Mouse (Mus musculus): ENCODE measurements around the gene Fbxo39. TPM values are rescaled to one million over a fixed set of nuclear protein-coding genes. Genes with fewer than 3 reads are reported as not detected.
"Not testable (repeated sequence)": the region's sequence is repeated elsewhere in the genome, so short reads cannot be mapped to it uniquely, and the experiment has no call there.

The Fbxo39 gene
- polyA plus RNA-seq, 1 experiment from 2014 or later: not detected

DNA sequence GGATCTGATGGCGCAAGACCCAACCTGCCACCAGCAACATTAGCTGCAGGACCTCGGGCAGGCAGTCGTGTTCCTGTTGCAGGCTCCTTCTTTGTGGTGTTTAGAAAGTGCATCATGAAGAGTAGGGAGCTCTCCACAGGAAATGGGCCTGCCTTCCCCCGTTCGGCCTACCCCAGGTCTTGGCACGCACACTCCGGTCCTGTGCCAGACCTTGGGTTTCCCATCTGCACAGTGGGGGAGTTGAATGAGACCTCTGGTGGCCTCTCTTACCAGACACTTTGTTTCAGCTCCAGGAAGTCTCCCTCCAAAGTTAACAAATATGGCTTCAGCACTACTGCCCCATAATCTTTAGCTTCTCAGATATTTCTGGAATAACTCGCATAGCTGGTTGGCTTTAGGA is 22.5 kb downstream of the Fbxo39 start:
- 78% methylated on average over 8 of the region's 8 CpGs for whole genome bisulfite sequencing
- no peak overlapping the region for H3K4me3 ChIP-seq (ENCODE audit: low read length)

DNA sequence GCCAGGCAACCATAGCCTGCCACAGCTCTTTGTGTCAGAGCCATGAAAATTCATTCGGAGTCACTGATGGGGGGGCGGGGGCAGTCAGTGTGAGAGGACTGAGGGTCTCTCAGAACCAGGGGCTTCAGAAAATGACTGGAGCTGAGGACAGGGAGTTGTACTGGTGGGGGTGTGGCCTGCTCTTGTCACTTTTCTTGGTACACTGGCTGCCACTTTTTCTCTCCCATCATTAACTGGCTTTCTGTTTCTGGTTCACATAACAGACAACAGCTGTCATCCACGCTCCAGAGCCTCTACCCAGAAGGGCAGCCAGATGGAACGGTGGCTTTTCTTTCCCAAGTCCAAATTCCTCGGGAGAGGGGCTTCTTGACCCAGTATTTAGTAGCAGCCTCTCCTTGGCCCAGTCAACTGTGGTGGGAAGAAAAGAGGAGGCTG is 24.2 kb downstream of the Fbxo39 start:
- peak; percentile 53; the same call in 1 of the 2 replicates for ATAC-seq
- WGBS: 15% methylated on average over 5 of the region's 5 CpGs

More for the DNA sequence above, 22.5 kb downstream of the Fbxo39 start:
- Histone ChIP-seq H3K9me3 (ENCODE audit: control insufficient read depth, low read length) (no peaks in the 10 kb centered on the region), H3K27ac (ENCODE audit: low read depth, low read length) (no peak overlapping the region), H3K27me3 (replicated peaks; ENCODE audit: control insufficient read depth, insufficient read depth, low read length) (no peaks in the 10 kb centered on the region), H3K36me3 (ENCODE audit: control insufficient read depth, insufficient read depth, low read length) (no peaks in the 10 kb centered on the region), H3K4me1 (ENCODE audit: control insufficient read depth, insufficient read depth, low read depth, low read length) (peaks cover 8% of the 10 kb centered on the region), H3K9ac (ENCODE audit: low read depth, low read length) (no peak overlapping the region), H3K4me2 (ENCODE audit: low read length) (no peak overlapping the region)
- ATAC-seq: no peak

DNA sequence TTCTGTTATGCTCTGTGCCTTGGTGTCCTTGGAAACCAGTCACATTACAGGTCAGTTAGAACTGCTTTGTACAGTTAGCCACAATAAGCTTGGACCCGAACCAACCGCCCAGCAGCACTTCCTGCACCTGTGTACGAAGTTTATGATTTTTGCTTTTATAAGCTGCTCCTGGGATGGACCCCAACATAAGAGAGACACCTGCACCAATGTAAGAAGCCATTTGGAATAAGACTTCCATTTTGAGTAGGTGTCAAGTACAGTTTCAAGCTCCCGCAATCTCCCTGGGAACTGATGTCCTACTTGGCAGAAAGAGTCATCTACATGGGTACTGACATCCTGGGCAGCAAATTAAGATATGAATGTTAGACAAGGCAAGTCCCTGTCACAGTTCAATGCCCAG is 25.5 kb downstream of the Fbxo39 start:
- H3K9ac ChIP-seq (ENCODE audit: low read depth, low read length): no peak overlapping the region
- H3K4me2 ChIP-seq (ENCODE audit: low read length): no peak overlapping the region
- H3K27me3 ChIP-seq (replicated peaks; ENCODE audit: control insufficient read depth, insufficient read depth, low read length): no peaks in the 10 kb centered on the region
- no peak overlapping the region for H3K27ac ChIP-seq (ENCODE audit: low read depth, low read length)
- no peak for ATAC-seq
- peaks cover 8% of the 10 kb centered on the region for H3K4me1 ChIP-seq (ENCODE audit: control insufficient read depth, insufficient read depth, low read depth, low read length)
- H3K36me3 ChIP-seq (ENCODE audit: control insufficient read depth, insufficient read depth, low read length): no peaks in the 10 kb centered on the region
- no peak overlapping the region for H3K4me3 ChIP-seq (ENCODE audit: low read length)
- WGBS: 73% methylated on average over 4 of the region's 4 CpGs
- H3K9me3 ChIP-seq (ENCODE audit: control insufficient read depth, low read length): no peaks in the 10 kb centered on the region

More for the DNA sequence above, 24.2 kb downstream of the Fbxo39 start:
- no peaks in the 10 kb centered on the region for H3K36me3 ChIP-seq (ENCODE audit: control insufficient read depth, insufficient read depth, low read length)
- no peak overlapping the region for H3K4me3 ChIP-seq (ENCODE audit: low read length)
- H3K9me3 ChIP-seq (ENCODE audit: control insufficient read depth, low read length): no peaks in the 10 kb centered on the region
- no peaks in the 10 kb centered on the region for H3K27me3 ChIP-seq (replicated peaks; ENCODE audit: control insufficient read depth, insufficient read depth, low read length)
- H3K27ac ChIP-seq (ENCODE audit: low read depth, low read length): no peak overlapping the region
- peaks cover 8% of the 10 kb centered on the region for H3K4me1 ChIP-seq (ENCODE audit: control insufficient read depth, insufficient read depth, low read depth, low read length)
- no peak overlapping the region for H3K4me2 ChIP-seq (ENCODE audit: low read length)
- H3K9ac ChIP-seq (ENCODE audit: low read depth, low read length): no peak overlapping the region

DNA sequence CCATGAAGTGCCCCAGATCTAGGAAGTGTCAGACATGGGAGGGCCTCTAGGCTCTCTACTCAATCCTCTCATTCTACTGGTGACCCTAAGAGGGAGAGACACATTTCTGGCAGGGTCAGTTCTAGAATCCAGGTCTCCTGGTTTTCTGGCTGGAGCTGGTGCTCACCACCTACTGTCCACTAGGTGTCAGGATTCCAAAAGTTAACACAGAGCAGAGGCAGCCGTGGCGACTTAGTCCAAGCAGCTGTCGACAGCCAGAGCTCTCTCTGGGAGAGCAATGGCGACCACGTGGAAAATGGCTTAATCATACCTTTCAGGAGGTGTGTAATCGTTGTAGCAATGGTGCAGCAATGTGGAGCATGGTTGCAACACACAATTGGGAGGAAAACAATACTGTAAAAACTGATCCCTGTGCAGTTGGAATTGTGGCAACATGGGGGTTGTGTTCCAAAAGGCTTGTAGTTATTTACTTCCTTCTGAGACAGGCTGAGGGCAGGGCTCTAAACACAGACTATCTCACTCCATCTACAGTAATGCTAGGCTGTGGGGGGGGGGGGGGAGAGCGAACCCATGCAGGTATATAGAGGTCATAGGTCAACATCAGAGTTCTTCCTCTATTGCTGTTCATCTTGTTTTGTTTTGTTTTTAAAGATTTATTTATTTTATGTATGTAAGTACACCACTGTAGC is 28.4 kb downstream of the Fbxo39 start:
- WGBS: 13% methylated on average over 7 of the region's 7 CpGs
- ATAC-seq: peak; percentile 78
- peak overlapping the region; percentile 43 for H3K4me2 ChIP-seq (ENCODE audit: low read length)
- H3K9ac ChIP-seq (ENCODE audit: low read depth, low read length): 0 out of 2 replicates have a peak overlapping the region, but pooled peaks have one; percentile 44
- H3K4me1 ChIP-seq (ENCODE audit: control insufficient read depth, insufficient read depth, low read depth, low read length): peaks cover 8% of the 10 kb centered on the region
- H3K27me3 ChIP-seq (replicated peaks; ENCODE audit: control insufficient read depth, insufficient read depth, low read length): no peaks in the 10 kb centered on the region
- H3K9me3 ChIP-seq (ENCODE audit: control insufficient read depth, low read length): no peaks in the 10 kb centered on the region
- no peak overlapping the region for H3K27ac ChIP-seq (ENCODE audit: low read depth, low read length)
- no peak overlapping the region for H3K4me3 ChIP-seq (ENCODE audit: low read length)
- no peaks in the 10 kb centered on the region for H3K36me3 ChIP-seq (ENCODE audit: control insufficient read depth, insufficient read depth, low read length)

DNA sequence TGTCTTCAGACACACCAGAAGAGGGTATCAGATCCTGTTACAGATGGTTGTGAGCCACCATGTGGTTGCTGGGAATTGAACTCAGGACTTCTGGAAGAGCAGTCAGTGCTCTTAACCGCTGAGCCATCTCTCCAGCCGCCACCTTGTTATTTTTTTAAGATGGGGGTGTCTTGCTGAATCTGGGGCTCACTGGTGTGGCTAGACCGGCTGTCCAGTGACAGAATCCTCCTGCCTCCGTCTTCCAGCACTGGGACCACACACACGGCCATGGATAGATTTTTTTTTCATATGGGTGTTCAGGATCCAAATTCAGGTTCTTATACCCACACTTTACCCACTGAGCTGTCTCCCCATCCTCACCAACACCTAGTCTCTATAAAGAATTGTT is 29.0 kb downstream of the Fbxo39 start:
- 97% methylated on average over 5 of the region's 5 CpGs for WGBS
- H3K27ac ChIP-seq (ENCODE audit: low read depth, low read length); ATAC-seq; H3K9ac ChIP-seq (ENCODE audit: low read depth, low read length); H3K4me2 ChIP-seq (ENCODE audit: low read length); H3K27me3 ChIP-seq (replicated peaks; ENCODE audit: control insufficient read depth, insufficient read depth, low read length); H3K4me1 ChIP-seq (ENCODE audit: control insufficient read depth, insufficient read depth, low read depth, low read length); H3K36me3 ChIP-seq (ENCODE audit: control insufficient read depth, insufficient read depth, low read length); H3K4me3 ChIP-seq (ENCODE audit: low read length); H3K9me3 ChIP-seq (ENCODE audit: control insufficient read depth, low read length): not testable (repeated sequence)

DNA sequence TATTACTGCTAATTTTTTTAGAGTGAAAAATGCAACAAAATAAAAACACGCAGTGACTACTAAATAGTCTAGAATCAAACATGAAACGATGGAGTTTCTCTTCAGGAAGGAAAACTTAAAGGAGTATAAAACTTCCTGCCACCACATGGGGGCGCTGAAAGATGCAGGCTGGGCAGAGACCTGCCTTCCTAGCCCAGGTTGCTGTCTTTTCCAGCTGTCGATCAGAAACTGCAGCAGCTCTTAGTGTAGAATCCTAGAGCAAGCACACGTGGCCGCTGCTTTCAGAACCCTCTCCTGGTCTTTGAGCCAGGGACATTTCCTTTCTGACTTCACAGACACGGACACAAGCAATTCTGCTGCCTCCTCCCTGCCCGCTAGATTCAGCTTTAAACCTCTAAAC is 29.7 kb downstream of the Fbxo39 start:
- WGBS: 28% methylated on average over 8 of the region's 8 CpGs
- no peak overlapping the region for H3K27ac ChIP-seq (ENCODE audit: low read depth, low read length)
- no peaks in the 10 kb centered on the region for H3K27me3 ChIP-seq (replicated peaks; ENCODE audit: control insufficient read depth, insufficient read depth, low read length)

DNA sequence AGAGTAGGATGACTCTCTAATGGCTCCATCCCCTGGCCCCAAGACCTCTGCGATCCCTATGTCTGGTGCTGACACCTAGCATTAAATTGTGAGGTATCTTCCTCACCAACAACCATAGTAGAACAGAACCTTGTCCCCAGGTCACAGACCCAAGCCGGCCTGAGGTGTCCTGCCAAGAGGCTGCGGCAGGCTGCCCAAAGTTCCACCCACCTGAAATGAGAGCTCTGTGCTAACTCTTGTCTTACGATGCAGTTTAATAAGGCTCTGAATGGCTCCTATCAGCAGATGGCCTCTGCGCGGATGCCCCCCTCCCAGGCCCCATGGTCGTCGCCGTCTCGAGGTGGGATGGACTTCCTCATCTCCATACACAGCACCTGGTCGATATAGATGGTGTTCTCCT is 30.2 kb downstream of the Fbxo39 start:
- Histone ChIP-seq H3K27me3 (replicated peaks; ENCODE audit: control insufficient read depth, insufficient read depth, low read length) (no peaks in the 10 kb centered on the region), H3K4me1 (ENCODE audit: control insufficient read depth, insufficient read depth, low read depth, low read length) (no peaks in the 10 kb centered on the region; the same call in 1 of the 2 replicates), H3K36me3 (ENCODE audit: control insufficient read depth, insufficient read depth, low read length) (no peaks in the 10 kb centered on the region), H3K4me2 (ENCODE audit: low read length) (no peak overlapping the region), H3K27ac (ENCODE audit: low read depth, low read length) (no peak overlapping the region), H3K9ac (ENCODE audit: low read depth, low read length) (no peak overlapping the region), H3K4me3 (ENCODE audit: low read length) (no peak overlapping the region), H3K9me3 (ENCODE audit: control insufficient read depth, low read length) (no peaks in the 10 kb centered on the region)
- 91% methylated on average over 11 of the region's 11 CpGs for whole genome bisulfite sequencing
- ATAC-seq: no peak

More for the DNA sequence above, 29.7 kb downstream of the Fbxo39 start:
- H3K4me2 ChIP-seq (ENCODE audit: low read length): no peak overlapping the region
- H3K4me1 ChIP-seq (ENCODE audit: control insufficient read depth, insufficient read depth, low read depth, low read length): peaks cover 2% of the 10 kb centered on the region
- H3K9me3 ChIP-seq (ENCODE audit: control insufficient read depth, low read length): no peaks in the 10 kb centered on the region
- no peaks in the 10 kb centered on the region for H3K36me3 ChIP-seq (ENCODE audit: control insufficient read depth, insufficient read depth, low read length)
- ATAC-seq: no peak
- H3K9ac ChIP-seq (ENCODE audit: low read depth, low read length): no peak overlapping the region
- H3K4me3 ChIP-seq (ENCODE audit: low read length): no peak overlapping the region

DNA sequence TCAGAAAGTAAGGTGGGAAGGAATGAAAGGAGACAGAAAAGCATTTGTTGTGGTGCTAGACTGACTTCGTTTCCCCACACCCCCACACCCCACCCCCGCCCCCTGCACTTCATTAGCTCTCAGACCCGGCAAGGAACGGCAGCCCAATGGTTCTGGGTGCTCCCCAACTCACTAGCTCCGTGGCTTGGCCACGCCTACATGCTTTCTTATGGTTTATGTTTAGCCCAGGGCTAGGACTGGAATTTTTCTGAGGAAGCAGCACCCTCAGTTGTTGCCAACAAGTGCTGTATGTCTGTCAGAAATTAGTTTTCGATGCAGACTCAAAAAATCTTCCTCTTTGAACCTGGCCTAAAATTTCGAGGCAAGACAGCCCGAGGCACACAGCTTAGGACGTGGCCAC is 34.3 kb downstream of the Fbxo39 start:
- WGBS: 72% methylated on average over 10 of the region's 10 CpGs
- no peak overlapping the region for H3K4me2 ChIP-seq (ENCODE audit: low read length)
- no peaks in the 10 kb centered on the region for H3K4me1 ChIP-seq (ENCODE audit: control insufficient read depth, insufficient read depth, low read depth, low read length)
- H3K4me3 ChIP-seq (ENCODE audit: low read length): no peak overlapping the region
- no peaks in the 10 kb centered on the region for H3K9me3 ChIP-seq (ENCODE audit: control insufficient read depth, low read length)
- ATAC-seq: no peak
- no peak overlapping the region for H3K27ac ChIP-seq (ENCODE audit: low read depth, low read length)
- no peaks in the 10 kb centered on the region for H3K36me3 ChIP-seq (ENCODE audit: control insufficient read depth, insufficient read depth, low read length)
- H3K9ac ChIP-seq (ENCODE audit: low read depth, low read length): no peak overlapping the region
- H3K27me3 ChIP-seq (replicated peaks; ENCODE audit: control insufficient read depth, insufficient read depth, low read length): no peaks in the 10 kb centered on the region

DNA sequence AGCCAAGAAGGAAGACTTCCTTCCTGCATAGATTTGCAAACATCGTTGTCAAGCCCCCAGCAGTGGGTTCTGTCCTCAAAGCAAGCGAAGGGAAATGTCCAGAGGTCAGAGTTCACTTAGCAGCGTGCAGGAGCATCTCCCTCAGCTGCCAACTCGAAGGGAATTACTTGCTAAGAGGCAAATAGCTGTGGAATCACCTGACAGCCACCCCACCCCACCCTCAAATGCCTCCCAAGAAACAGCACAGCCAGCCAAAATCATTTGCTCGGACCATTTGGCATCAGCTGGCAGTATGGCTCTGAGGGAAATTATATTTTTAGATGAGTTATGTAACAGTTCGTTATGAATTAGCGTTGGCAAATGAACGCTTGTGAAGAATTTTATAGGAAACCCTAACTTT is 34.8 kb downstream of the Fbxo39 start:
- 50% methylated on average over 8 of the region's 8 CpGs for WGBS
- Histone ChIP-seq H3K36me3 (ENCODE audit: control insufficient read depth, insufficient read depth, low read length) (no peaks in the 10 kb centered on the region), H3K27ac (ENCODE audit: low read depth, low read length) (no peak overlapping the region), H3K9ac (ENCODE audit: low read depth, low read length) (no peak overlapping the region), H3K27me3 (replicated peaks; ENCODE audit: control insufficient read depth, insufficient read depth, low read length) (no peaks in the 10 kb centered on the region), H3K9me3 (ENCODE audit: control insufficient read depth, low read length) (no peaks in the 10 kb centered on the region), H3K4me1 (ENCODE audit: control insufficient read depth, insufficient read depth, low read depth, low read length) (no peaks in the 10 kb centered on the region), H3K4me2 (ENCODE audit: low read length) (no peak overlapping the region), H3K4me3 (ENCODE audit: low read length) (no peak overlapping the region)
- ATAC-seq: no peak
